Mouse (Mus musculus) thymus, adult 2 months (tissue): ENCODE results near the gene Tctex1d4.

Experiments used
- CTCF ChIP-seq: fragments of 200-500 bp; IDR thresholded peaks from 2 replicates; pipeline ENCODE4 v1.5.1; 2012; ENCODE audit warnings: mild to moderate bottlenecking, control low read depth, low read length, moderate library complexity, borderline replicate concordance; ENCODE audit not compliant: control insufficient read depth, poor library complexity, insufficient read depth; ENCODE audit errors: extremely low read depth
- POLR2A ChIP-seq: fragments of 200-500 bp; IDR thresholded peaks from 2 replicates; pipeline ENCODE4 v1.6.1; 2012; ENCODE audit warnings: mild to moderate bottlenecking, low read length, control low read depth, moderate library complexity; ENCODE audit not compliant: control insufficient read depth, poor library complexity, insufficient read depth; ENCODE audit errors: extremely low read depth

DNA sequence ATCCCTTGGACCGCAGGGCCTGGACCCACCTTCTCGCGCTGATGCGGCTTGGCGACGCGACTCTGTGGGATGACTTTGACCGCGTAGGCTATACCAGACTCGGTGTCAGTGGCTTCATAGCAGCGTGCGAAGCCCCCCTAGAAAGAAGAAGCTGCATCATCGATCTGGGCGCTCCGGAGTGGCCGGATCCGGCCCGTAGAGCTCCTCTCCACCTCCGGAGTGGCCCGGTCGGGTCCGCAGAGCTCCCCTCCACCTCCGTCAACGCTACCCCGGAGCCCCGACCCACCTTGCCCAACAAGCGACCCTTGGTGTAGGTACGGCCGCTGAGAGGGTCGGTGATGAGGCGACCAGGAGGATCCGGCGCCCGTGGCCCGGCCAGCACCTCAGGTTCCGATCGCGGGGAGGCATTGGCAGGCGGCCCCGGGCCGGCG lies 6.8 kb downstream of the Tctex1d4 start:
- TF ChIP-seq CTCF = no peak
- TF ChIP-seq POLR2A = no peak
